Mouse (Mus musculus): ENCODE measurements around the gene Snap29.

DNA sequence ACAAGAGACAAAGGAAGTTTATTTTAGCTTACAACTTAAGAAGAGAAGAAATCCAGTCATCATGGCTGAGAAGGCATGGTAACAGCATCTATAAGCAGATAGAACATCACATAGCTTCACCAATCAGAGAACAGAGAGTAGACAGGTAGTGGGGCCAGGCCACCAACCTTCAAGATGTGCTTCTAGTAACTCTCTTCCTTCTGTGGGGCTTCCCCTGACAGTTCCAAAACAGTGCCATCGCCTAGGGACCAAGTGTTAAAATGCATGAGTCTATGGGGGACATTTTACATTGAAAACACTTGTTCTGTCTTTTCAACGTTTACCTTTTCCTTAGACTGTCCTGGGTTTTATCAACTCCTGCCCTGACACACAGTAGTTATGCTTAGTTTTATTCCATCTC is 57.4 kb downstream of the Snap29 start:
- TF ChIP-seq CTCF (IDR thresholded peaks at IDR 0.05; ENCODE audit: extremely low read depth, insufficient read depth, low read length) (no peak), POLR2A (IDR thresholded peaks at IDR 0.05; ENCODE audit: extremely low read depth, insufficient read depth, low read length) (no peak)
